7 mouse cellular contexts compared by ENCODE assay signal in the genomic region with DNA sequence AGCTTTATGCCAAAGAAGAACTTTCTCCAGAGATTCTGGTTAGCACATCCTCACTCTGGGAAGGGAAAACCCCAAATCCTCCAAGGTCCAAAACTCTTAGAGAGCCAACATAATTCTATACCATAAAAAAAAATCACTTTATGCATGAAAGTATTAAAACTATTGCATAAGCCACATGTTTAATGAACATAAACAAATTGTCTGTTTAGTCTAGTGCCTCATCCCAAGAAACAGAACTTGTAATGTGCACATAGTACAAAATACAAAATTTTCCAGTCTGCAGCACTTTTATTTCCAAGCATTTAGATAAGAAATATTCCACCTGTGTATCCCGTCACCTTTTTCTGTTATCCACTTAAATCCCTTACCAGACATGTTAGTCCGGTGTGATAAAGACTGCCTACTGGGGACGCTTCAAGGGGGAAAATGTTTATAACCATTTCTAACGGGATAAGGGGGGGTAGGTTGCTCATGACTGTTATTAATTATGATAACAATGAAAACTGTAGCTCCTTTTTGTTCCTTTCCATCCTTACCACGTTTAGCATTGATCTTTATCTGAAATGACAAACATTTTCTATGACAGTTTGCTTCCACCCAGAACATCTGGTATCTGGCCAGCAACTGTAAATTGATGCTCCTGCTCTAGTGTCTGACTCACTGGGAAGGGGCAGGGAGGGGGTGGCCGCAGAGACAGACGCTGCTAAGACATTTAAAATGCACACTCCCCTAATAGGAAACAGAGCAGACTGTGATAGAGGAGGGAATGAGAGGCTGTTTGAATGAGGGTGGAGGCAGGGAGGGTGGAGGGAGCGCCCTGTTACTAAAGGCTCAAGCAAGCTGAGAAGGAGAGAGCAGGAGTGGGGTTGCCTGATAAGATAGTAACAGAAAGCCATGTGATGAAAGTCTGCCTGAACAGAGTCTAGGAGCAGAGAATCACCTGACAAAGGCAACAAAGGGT.
DNase-seq lines count a peak whose midpoint lies in the region; ATAC-seq and TF ChIP-seq lines count a peak whose summit lies in the region.

No protein-coding gene starts in this region.

- no peak for TF ChIP-seq CTCF in MEL (IDR thresholded peaks at IDR 0.05 in 2 of 3, conservative IDR thresholded peaks at IDR 0.05 in 1 of 3; ENCODE audit: control insufficient read depth in 1 of 3, insufficient read depth in 1 of 3, low read depth in 2 of 3, low read length in 3 of 3, poor library complexity in 1 of 3, severe bottlenecking in 1 of 3)

- H3K79me2 ChIP-seq in MEL (ENCODE audit: control insufficient read depth, insufficient read depth, low read length, poor library complexity), result no peaks in the 10 kb centered on the region

- TF ChIP-seq EP300 in MEL (IDR thresholded peaks at IDR 0.05; ENCODE audit: low read depth in 1 of 2, low read length in 2 of 2), result peak; percentile 76 to 85

- TF ChIP-seq RAD21 in MEL (IDR thresholded peaks at IDR 0.05; ENCODE audit: low read depth, low read length), result no peak

- H3K4me1 ChIP-seq in MEL (ENCODE audit: control insufficient read depth in 1 of 2, insufficient read depth in 2 of 2, low read length in 2 of 2), result peaks cover 11 to 26% of the 10 kb centered on the region in 2 experiments; a peak in 3 of 4 replicates
- peaks cover 13% of the 10 kb centered on the region for H3K4me1 ChIP-seq in forebrain, embryonic 16.5 days (replicated peaks; ENCODE audit: control insufficient read depth, insufficient read depth, low read length)

- no peak for TF ChIP-seq POLR2A in MEL (IDR thresholded peaks at IDR 0.05; ENCODE audit: control insufficient read depth in 1 of 2, insufficient read depth in 1 of 2, low read depth in 1 of 2, low read length in 2 of 2, poor library complexity in 1 of 2)

- peak overlapping the region in 1 of 2 experiments; percentile 13; a peak in 1 of 4 replicates for H3K4me3 ChIP-seq in MEL (ENCODE audit: control insufficient read depth in 1 of 2, insufficient read depth in 1 of 2, low read depth in 2 of 2, low read length in 2 of 2)
- H3K4me3 ChIP-seq in forebrain, embryonic 16.5 days (replicated peaks; ENCODE audit: low read length), result no peak overlapping the region

- H3K27ac ChIP-seq in MEL (ENCODE audit: control insufficient read depth, low read depth, low read length), result peak overlapping the region; percentile 88
- H3K27ac ChIP-seq in forebrain, embryonic 16.5 days (ENCODE audit: low read length), result peak overlapping the region; percentile 50; the same call in 1 of the 2 replicates

- peak overlapping the region; percentile 11 for H3K9ac ChIP-seq in MEL (ENCODE audit: control insufficient read depth, low read depth, low read length, poor library complexity, severe bottlenecking)
- no peak overlapping the region; the same call in 1 of the 2 replicates for H3K9ac ChIP-seq in forebrain, embryonic 16.5 days (replicated peaks; ENCODE audit: low read depth, low read length)

- H3K27me3 ChIP-seq in MEL (ENCODE audit: control insufficient read depth in 1 of 2, insufficient read depth in 2 of 2, low read length in 2 of 2), result no peaks in the 10 kb centered on the region
- no peaks in the 10 kb centered on the region for H3K27me3 ChIP-seq in forebrain, embryonic 16.5 days (replicated peaks; ENCODE audit: control insufficient read depth, insufficient read depth, low read length)

- peak; percentile 74 for ATAC-seq in forebrain, embryonic 16.5 days
- peak; percentile 94 for ATAC-seq in megakaryocyte progenitor cell, adult 5-6 weeks (replicated peaks; ENCODE audit: poor library complexity)

- 38% methylated on average over 8 of the region's 8 CpGs for WGBS in forebrain, embryonic 16.5 days

- H3K9me3 ChIP-seq in MEL (replicated peaks; ENCODE audit: insufficient read depth, low read length), result no peaks in the 10 kb centered on the region
- H3K9me3 ChIP-seq in forebrain, embryonic 16.5 days (ENCODE audit: control insufficient read depth, low read length), result no peaks in the 10 kb centered on the region

- peaks cover 0 to 43% of the 10 kb centered on the region in 2 experiments; a peak in 2 of 4 replicates for H3K36me3 ChIP-seq in MEL (ENCODE audit: control insufficient read depth in 1 of 2, insufficient read depth in 2 of 2, low read length in 2 of 2)
- H3K36me3 ChIP-seq in forebrain, embryonic 16.5 days (ENCODE audit: control insufficient read depth, insufficient read depth), result no peaks in the 10 kb centered on the region

- H3K4me2 ChIP-seq in forebrain, embryonic 16.5 days (ENCODE audit: low read length), result no peak overlapping the region

- DNase-seq in MEL (ENCODE audit: low read depth, low spot score), result peak; percentile 96
- peak; percentile 42 for DNase-seq in adrenal gland, postnatal 10 days
- no peak for DNase-seq in kidney, adult 18-20 months
- no peak for DNase-seq in right cerebral cortex, postnatal 25 days
- no peak for DNase-seq in layer of hippocampus, postnatal 25 days (ENCODE audit: extremely low spot score in 1 of 2, low spot score in 1 of 2)

TF ChIP-seq in MEL, 35 proteins besides CTCF, POLR2A, EP300 and RAD21:
- TF ChIP-seq ZNF384 (IDR thresholded peaks at IDR 0.05; ENCODE audit: low read depth, low read length) (0 out of 2 replicates have a peak, but pooled peaks have one; percentile 11), NELFE (IDR thresholded peaks at IDR 0.05; ENCODE audit: low read depth, low read length) (no peak), ELF1 (IDR thresholded peaks at IDR 0.05; ENCODE audit: low read depth, low read length) (no peak), POLR2AphosphoS2 (IDR thresholded peaks at IDR 0.05; ENCODE audit: low read length) (no peak), CHD2 (IDR thresholded peaks at IDR 0.05; ENCODE audit: low read length) (no peak), MAFK (IDR thresholded peaks at IDR 0.05; ENCODE audit: borderline replicate concordance, low read depth, low read length) (0 out of 2 replicates have a peak, but pooled peaks have one; percentile 21), GATA1 (IDR thresholded peaks at IDR 0.05; ENCODE audit: low read depth, low read length) (peak; percentile 87), JUND (IDR thresholded peaks at IDR 0.05; ENCODE audit: low read depth, low read length) (no peak), E2F4 (IDR thresholded peaks at IDR 0.05; ENCODE audit: borderline replicate concordance, low read depth, low read length) (no peak), ZKSCAN1 (IDR thresholded peaks at IDR 0.05; ENCODE audit: low read depth, low read length) (no peak), TCF12 (IDR thresholded peaks at IDR 0.05; ENCODE audit: low read depth, low read length) (peak; percentile 87), MEF2A (IDR thresholded peaks at IDR 0.05; ENCODE audit: extremely low read depth, insufficient replicate concordance, low read depth, low read length, poor library complexity, severe bottlenecking) (no peak), USF2 (IDR thresholded peaks at IDR 0.05; ENCODE audit: borderline replicate concordance in 1 of 2, insufficient read depth in 1 of 2, low read depth in 1 of 2, low read length in 2 of 2) (0 out of 4 replicates have a peak, but pooled peaks of 1 of the 2 experiments have one; percentile 34), SMC3 (IDR thresholded peaks at IDR 0.05; ENCODE audit: low read depth, low read length) (no peak), KAT2A (conservative IDR thresholded peaks at IDR 0.05; ENCODE audit: low read depth, low read length) (no peak), CHD1 (IDR thresholded peaks at IDR 0.05; ENCODE audit: low read depth, low read length) (no peak), USF1 (IDR thresholded peaks at IDR 0.05; ENCODE audit: low read depth, low read length) (peak; percentile 89), ETS1 (IDR thresholded peaks at IDR 0.05; ENCODE audit: low read depth, low read length) (peak; percentile 86), ZC3H11A (IDR thresholded peaks at IDR 0.05; ENCODE audit: low read depth, low read length) (no peak; the same call in 1 of the 2 replicates), MAX (IDR thresholded peaks at IDR 0.05; ENCODE audit: low read length) (peak; percentile 90), TAL1 (IDR thresholded peaks at IDR 0.05; ENCODE audit: low read length) (peak; percentile 80), ZMIZ1 (IDR thresholded peaks at IDR 0.05; ENCODE audit: low read depth, low read length) (no peak), GABPA (IDR thresholded peaks at IDR 0.05; ENCODE audit: low read depth, low read length) (no peak), MYB (IDR thresholded peaks at IDR 0.05; ENCODE audit: low read depth, low read length) (peak; percentile 78), SIN3A (IDR thresholded peaks at IDR 0.05; ENCODE audit: low read length) (peak; percentile 64; the same call in 1 of the 2 replicates), HCFC1 (IDR thresholded peaks at IDR 0.05; ENCODE audit: low read depth, low read length) (no peak), TBP (IDR thresholded peaks at IDR 0.05; ENCODE audit: low read depth, low read length) (0 out of 2 replicates have a peak, but pooled peaks have one; percentile 4), MAZ (IDR thresholded peaks at IDR 0.05; ENCODE audit: low read depth, low read length) (peak; percentile 90), BHLHE40 (IDR thresholded peaks at IDR 0.05; ENCODE audit: borderline replicate concordance, low read depth, low read length) (peak; percentile 80; the same call in 1 of the 2 replicates), MYC (IDR thresholded peaks at IDR 0.05; ENCODE audit: low read depth, low read length) (peak; percentile 55; the same call in 1 of the 2 replicates), UBTF (IDR thresholded peaks at IDR 0.05; ENCODE audit: borderline replicate concordance, insufficient read depth, low read depth, low read length) (no peak), POLR2AphosphoS5 (IDR thresholded peaks at IDR 0.05; ENCODE audit: borderline replicate concordance, low read depth, low read length) (no peak), MXI1 (IDR thresholded peaks at IDR 0.05; ENCODE audit: low read depth, low read length) (peak; percentile 55), RCOR1 (IDR thresholded peaks at IDR 0.05; ENCODE audit: low read depth, low read length) (no peak; the same call in none of the 2 replicates), NRF1 (IDR thresholded peaks at IDR 0.05; ENCODE audit: insufficient read depth, low read depth, low read length, poor library complexity, severe bottlenecking) (no peak)
TF ChIP-seq in MEL: peak in this region for 16.

Comparison
In these comparisons a context has a peak if more than half of its experiments do, and no peak if none do; other contexts are left out.
1. DNase-seq: peak in MEL (single experiment) and adrenal gland, postnatal 10 days (single experiment); none in kidney, adult 18-20 months (single experiment), right cerebral cortex, postnatal 25 days (single experiment) and layer of hippocampus, postnatal 25 days (0 of 2).